Mouse (Mus musculus) erythroblast, embryonic 14.5 days (primary cell): ENCODE data around the gene Ccsap.

Source experiments
- GATA1 ChIP-seq: IDR thresholded peaks from 2 replicates; pipeline ENCODE4 v1.6.1; 2012; ENCODE audit warnings: low read length, inconsistent platforms, mixed read lengths
- TAL1 ChIP-seq: IDR thresholded peaks from 3 replicates; pipeline ENCODE4 v1.6.1; 2012; ENCODE audit warnings: low read length, inconsistent platforms, mixed read lengths

GRCm38 (mm10) chr8:123872048-123872447 lies 12.0 kb upstream of the Ccsap start:
- TF ChIP-seq TAL1 = no peak
- no peak for TF ChIP-seq GATA1
